Mouse (Mus musculus) left cerebral cortex, adult 18-20 months (tissue): ENCODE measurements around the gene Rpl27. TPM values are rescaled to one million over a fixed set of nuclear protein-coding genes. Genes with fewer than 3 reads are reported as not detected.

Experiments
- microRNA-seq, 2 experiments: library from miRNA; unstranded; fragments of <30 nt; microRNA quantifications; one replicate each; pipeline ENCODE4 v1.2.0; 2021
- total RNA-seq, 2 experiments: library from RNA; stranded (reverse); gene quantifications; 2 replicates each; pipeline ENCODE4 v1.2.3; 2021

Gene Rpl27
- total RNA-seq, 2 experiments from 2014 or later = 51.0 to 52.1 TPM

Small RNA genes within 50 kb of the gene (microRNA-seq; reads per million reads assigned to microRNA genes)
- 0.99 to 2.7 reads per million in 2 experiments for gene Mir6929

Other genes with a start within 250 kb of the Rpl27 start
- 10 to 100 TPM; 55.7 to 62.7 TPM for gene Ezh1, start 215.8 kb upstream of the Rpl27 start, total RNA-seq
- gene Ramp2, start 196.3 kb upstream of the Rpl27 start, total RNA-seq = 10 to 100 TPM; 31.4 to 37.8 TPM
- gene Vps25, start 188.6 kb upstream of the Rpl27 start, total RNA-seq = 10 to 100 TPM; 56.8 to 65.8 TPM
- 1 to 10 TPM; 7.0 to 8.8 TPM for gene Wnk4, start 181.7 kb upstream of the Rpl27 start, total RNA-seq
- gene Cntd1, start 163.3 kb upstream of the Rpl27 start, total RNA-seq = under 1 TPM; 0.46 to 0.56 TPM
- gene Coa3, start 163.2 kb upstream of the Rpl27 start, total RNA-seq = 100 to 1,000 TPM; 103 to 112 TPM
- gene Becn1, start 140.0 kb upstream of the Rpl27 start, total RNA-seq = 100 to 1,000 TPM; 202 to 214 TPM
- gene Psme3, start 126.1 kb upstream of the Rpl27 start, total RNA-seq = 100 to 1,000 TPM; 128 to 131 TPM
- gene Aoc2, start 117.2 kb upstream of the Rpl27 start, total RNA-seq = 1 to 10 TPM; 5.4 to 6.9 TPM
- under 1 TPM; 0.61 to 0.74 TPM for gene Aoc3, start 111.7 kb upstream of the Rpl27 start, total RNA-seq
- not detected for gene G6pc, start 74.7 kb upstream of the Rpl27 start, total RNA-seq
- 10 to 100 TPM; 47.6 to 48.8 TPM for gene Aarsd1, start 24.7 kb upstream of the Rpl27 start, total RNA-seq
- 1 to 10 TPM; 8.2 to 8.6 TPM for gene Gm27029, start 17.5 kb upstream of the Rpl27 start, total RNA-seq
- gene Rundc1, start 17.2 kb upstream of the Rpl27 start, total RNA-seq = 10 to 100 TPM; 40.9 to 46.9 TPM
- gene Ptges3l, start 17.0 kb upstream of the Rpl27 start, total RNA-seq = 1 to 10 TPM; 4.1 to 4.5 TPM
- 1 to 10 TPM; 2.6 to 3.2 TPM for gene Ifi35, start 6.1 kb downstream of the Rpl27 start, total RNA-seq
- 100 to 1,000 TPM; 158 to 161 TPM for gene Rnd2, start 22.7 kb downstream of the Rpl27 start, total RNA-seq
- 10 to 100 TPM; 37.9 to 44.5 TPM for gene Vat1, start 23.9 kb downstream of the Rpl27 start, total RNA-seq
- gene Brca1, start 109.7 kb downstream of the Rpl27 start, total RNA-seq = 1 to 10 TPM in 1 of 2 experiments, under 1 TPM in 1; 0.74 to 1.2 TPM
- gene Nbr1, start 109.9 kb downstream of the Rpl27 start, total RNA-seq = 100 to 1,000 TPM; 135 to 198 TPM
- 1 to 10 TPM; 1.6 to 2.0 TPM for gene Tmem106a, start 139.9 kb downstream of the Rpl27 start, total RNA-seq
- not detected for gene Gm11634, start 157.0 kb downstream of the Rpl27 start, total RNA-seq
- 10 to 100 TPM in 1 of 2 experiments, 1 to 10 TPM in 1; 9.0 to 11.0 TPM for gene Rdm1, start 184.9 kb downstream of the Rpl27 start, total RNA-seq
- 10 to 100 TPM; 34.7 to 37.2 TPM for gene Arl4d, start 223.2 kb downstream of the Rpl27 start, total RNA-seq